Mouse (Mus musculus) heart, embryonic 10.5 days (tissue): Measurements from ENCODE around the gene Dlat. TPM values are rescaled to one million over a fixed set of nuclear protein-coding genes. Genes with fewer than 3 reads are reported as not detected.
A peak's percentile ranks its signal among the peaks of the same experiment; 100 is the strongest.

Experiments
- DNase-seq: peaks from one replicate; pipeline ENCODE4 v3.0.0-alpha.2; 2017; ENCODE audit warnings: low spot score
- H3K27ac ChIP-seq: fragments of 300-500 bp; sonication (generic); 2 replicates; pipeline ENCODE4 v1.5.1; 2016; ENCODE audit warnings: mild to moderate bottlenecking
- H3K27me3 ChIP-seq: fragments of 300-500 bp; sonication (generic); 2 replicates; pipeline ENCODE4 v1.6.1; 2016; ENCODE audit warnings: mild to moderate bottlenecking; ENCODE audit not compliant: poor library complexity, insufficient read depth, severe bottlenecking
- H3K36me3 ChIP-seq: fragments of 300-500 bp; sonication (generic); 2 replicates; pipeline ENCODE4 v1.6.1; 2016; ENCODE audit warnings: mild to moderate bottlenecking, moderate library complexity
- H3K4me1 ChIP-seq: fragments of 300-500 bp; sonication (generic); 2 replicates; pipeline ENCODE4 v1.6.1; 2016; ENCODE audit warnings: mild to moderate bottlenecking
- H3K4me3 ChIP-seq: fragments of 300-500 bp; sonication (generic); 2 replicates; pipeline ENCODE4 v1.5.1; 2016; ENCODE audit warnings: mild to moderate bottlenecking, moderate library complexity
- H3K9me3 ChIP-seq: fragments of 300-500 bp; sonication (generic); 2 replicates; pipeline ENCODE4 v1.6.1; 2016; ENCODE audit warnings: mild to moderate bottlenecking, moderate library complexity
- WGBS: fragments of 180-500 bp; shearing (Covaris S2); methylation state at CpG from one replicate; pipeline ENCODE4 v1.1.7; 2016; 5-methylcytosine and 5-hydroxymethylcytosine counted together
- polyA plus RNA-seq: library from polyadenylated mRNA; unstranded; fragments of >200 nt; fragmentation: Nextera tagmentation; extraction: Ambion mirVana; gene quantifications from 2 replicates; pipeline ENCODE4 v1.2.1, GENCODE M21; 2016

Dlat gene
- polyA plus RNA-seq: 105 and 151 TPM in 2 replicates

DNA sequence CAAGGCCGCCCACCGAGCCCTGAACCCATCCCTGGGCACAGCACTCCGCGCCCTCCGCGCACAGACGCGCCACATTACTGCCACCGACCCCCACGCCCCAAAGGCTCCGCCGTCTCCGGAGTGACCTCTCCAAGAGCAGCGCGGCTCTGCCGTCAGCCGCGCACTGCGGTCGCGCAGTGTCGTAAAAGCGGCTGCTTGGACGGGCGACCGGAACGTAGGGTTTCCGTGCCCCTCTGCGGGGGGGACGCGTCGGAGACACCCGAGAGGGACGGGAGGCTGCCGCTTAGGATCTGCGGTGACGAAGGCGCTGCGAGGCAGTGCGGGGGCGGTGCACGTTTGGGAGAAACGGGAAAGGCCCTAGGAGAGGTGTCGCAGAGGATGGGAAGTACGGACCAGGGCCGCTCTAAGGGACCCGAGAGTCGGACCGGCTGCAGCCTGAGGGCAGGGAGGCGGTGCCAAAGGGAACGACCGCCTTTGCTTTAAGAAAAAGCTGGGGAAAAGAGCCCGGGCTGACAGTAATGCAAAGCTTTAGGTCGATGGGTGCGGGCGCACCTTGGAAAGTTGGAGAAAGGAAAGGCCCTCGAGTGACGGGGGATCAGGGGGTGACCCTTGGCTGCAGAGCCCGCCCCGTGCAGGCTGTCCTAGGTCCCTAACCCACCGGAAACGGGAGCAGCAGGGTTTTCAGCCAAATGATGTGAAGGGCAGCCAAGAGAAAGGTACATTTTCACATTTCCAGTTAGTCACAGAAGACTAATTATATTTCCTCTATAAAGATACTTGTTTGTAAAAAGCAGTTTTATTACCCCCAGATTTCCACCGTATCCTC is at the start of gene Dlat:
Dlat (minus strand) TSS at position 389 of the 826 bp plus-strand sequence.
- peak within 1 kb of the TSS; percentile 77 for H3K4me3 ChIP-seq

DNA sequence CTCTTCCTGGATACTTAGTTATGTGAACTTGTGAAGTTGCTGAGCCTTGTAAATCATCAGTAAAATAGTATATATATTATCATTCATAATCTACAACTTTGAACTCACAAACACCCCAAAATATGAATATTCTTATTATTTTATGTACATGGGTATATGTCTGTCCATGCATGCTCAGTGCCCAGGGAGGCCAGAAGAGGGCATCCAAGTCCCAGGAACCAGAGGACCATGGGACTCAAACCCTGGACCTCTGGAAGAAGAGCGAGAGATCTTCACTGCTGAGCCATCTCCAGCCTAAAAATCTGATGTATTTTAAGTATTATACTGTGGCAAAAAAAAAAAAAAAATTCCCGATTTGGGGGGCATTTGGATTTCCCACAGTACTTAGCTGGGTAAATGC is 49.5 kb upstream of the Dlat start:
- 19% methylated on average over 2 of the region's 2 CpGs for WGBS
- DNase-seq: no peak

More for the DNA sequence above, at the start of gene Dlat:
- Histone ChIP-seq H3K36me3 (peaks cover 31% of the 10 kb centered on the region), H3K27me3 (no peaks in the 10 kb centered on the region), H3K9me3 (no peaks in the 10 kb centered on the region), H3K27ac (peak within 1 kb of the TSS; percentile 97), H3K4me1 (peaks cover 14% of the 10 kb centered on the region)
- DNase-seq: peak; percentile 93
- WGBS: under 1% methylated on average over 63 of the region's 63 CpGs

DNA sequence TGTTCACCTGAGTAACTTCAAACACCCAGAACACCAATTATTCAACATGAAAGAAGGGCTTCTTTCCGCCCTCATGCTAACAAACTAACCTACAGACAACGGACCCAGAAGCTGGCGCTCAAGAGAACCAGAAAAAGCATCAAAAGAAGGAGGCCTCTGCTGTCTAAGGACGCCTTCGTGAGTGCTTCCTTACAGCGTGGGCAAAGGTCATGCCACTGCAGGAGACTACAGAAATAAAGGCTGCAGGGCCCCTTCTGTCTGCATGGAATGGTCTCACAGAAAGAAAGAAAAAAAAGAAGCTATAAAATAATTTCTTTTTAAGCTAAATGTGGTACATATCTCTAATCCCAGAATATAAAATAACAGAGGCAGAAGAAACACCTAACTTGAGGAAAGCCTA is 45.3 kb upstream of the Dlat start:
- peaks cover 13% of the 10 kb centered on the region; the same call in 1 of the 2 replicates for H3K27me3 ChIP-seq
- peaks cover 10% of the 10 kb centered on the region; the same call in 1 of the 2 replicates for H3K4me1 ChIP-seq
- no peak overlapping the region for H3K4me3 ChIP-seq
- DNase-seq: no peak
- H3K36me3 ChIP-seq: no peaks in the 10 kb centered on the region
- no peak overlapping the region for H3K27ac ChIP-seq
- H3K9me3 ChIP-seq: no peaks in the 10 kb centered on the region
- WGBS: 65% methylated on average over 6 of the region's 6 CpGs

More for the DNA sequence above, 49.5 kb upstream of the Dlat start:
- Histone ChIP-seq H3K4me1 (peaks cover 3% of the 10 kb centered on the region; the same call in 1 of the 2 replicates), H3K27ac (no peak overlapping the region), H3K9me3 (no peaks in the 10 kb centered on the region), H3K27me3 (no peaks in the 10 kb centered on the region), H3K4me3 (no peak overlapping the region), H3K36me3 (0 out of 2 replicates have a peak, but pooled peaks cover 2% of the 10 kb centered on the region)

DNA sequence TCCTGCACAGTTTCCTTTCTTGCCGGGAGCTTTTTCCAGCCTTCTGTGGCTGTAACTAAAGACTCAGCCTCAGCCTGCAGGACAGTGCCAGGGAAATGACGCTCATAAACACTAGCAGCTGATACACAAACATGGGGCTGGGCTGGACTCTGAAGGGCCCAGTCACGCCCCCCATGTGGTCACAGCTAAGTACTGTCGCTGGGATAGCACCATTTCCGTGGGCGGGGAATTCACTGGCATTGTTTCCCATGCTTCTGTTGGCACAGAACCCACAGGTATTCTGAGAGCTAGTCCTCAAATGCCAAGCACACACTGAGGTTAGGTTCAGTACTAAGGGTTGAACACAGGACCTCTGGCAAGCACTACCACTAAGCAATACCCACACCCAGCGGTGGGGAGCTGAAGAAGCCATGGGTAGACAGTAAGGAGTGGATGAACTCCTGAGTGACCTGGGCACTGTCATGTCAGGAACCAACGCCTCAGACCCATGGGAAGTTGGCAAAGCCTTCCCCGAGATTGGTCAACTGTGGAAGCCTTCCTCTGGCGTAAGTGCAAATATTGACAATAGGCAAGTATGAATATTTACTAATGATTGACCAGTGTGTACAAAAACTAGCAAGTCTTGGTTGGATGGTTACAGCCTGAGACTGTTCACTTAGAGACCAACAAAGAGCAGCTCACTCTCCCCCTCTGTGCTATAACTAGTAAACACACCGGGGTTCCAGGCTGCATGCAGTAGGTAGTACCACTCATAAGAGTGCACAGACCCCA is 41.5 kb upstream of the Dlat start:
- 57% methylated on average over 11 of the region's 11 CpGs for WGBS
- peaks cover 28% of the 10 kb centered on the region for H3K27me3 ChIP-seq
- no peak for DNase-seq
- H3K36me3 ChIP-seq: no peaks in the 10 kb centered on the region
- no peak overlapping the region for H3K4me3 ChIP-seq
- H3K9me3 ChIP-seq: no peaks in the 10 kb centered on the region
- H3K4me1 ChIP-seq: peaks cover 33% of the 10 kb centered on the region
- H3K27ac ChIP-seq: no peak overlapping the region

DNA sequence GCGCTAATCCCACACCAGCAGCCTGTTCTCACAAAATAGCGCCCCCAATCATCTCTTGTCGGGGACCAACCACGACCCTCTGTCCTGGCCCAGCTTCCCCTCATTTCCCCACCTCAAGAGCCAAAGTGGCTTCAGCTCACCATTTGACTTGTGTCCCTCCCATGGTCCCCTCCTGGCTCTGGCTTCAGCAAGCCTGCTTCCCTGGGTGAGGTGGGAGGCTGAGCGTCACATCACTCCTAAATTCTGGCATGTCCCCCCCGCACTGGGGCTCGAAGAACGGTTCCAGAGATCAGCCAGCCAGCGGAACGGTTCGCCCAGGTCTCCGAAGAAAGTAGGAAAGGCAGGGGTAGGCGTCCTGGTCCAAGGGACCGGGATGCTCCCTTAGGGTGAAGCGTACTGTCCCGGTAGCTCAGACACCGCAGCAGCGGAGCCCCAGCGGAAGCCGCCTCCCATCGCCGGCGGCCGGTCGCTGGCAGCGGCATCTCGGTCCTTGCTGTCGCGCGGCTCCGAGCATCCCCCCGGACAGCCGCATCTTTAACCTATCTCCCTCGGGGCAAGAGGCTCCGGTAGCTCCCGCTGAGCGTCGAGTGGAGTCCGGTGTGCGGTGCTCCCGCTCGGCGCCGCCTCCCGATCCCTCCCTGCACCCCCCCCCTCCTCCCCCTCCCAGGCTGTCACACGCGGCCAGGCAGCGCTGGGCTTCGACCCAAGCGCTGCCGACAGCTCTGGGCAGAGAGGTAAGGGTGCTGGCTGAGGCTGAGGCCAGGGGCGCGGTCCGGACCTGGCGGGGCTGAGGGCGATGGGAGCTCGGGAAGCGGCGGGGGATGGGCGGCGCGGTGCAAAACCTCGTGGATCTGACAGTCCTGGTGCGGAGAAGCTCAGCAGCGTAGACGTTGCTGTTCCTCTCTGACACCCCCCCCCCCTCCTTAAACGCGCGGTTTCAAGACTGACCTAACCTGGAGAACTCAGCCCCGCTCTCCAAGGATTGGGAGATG is 39.1 kb upstream of the Dlat start:
- Histone ChIP-seq H3K27me3 (peaks cover 28% of the 10 kb centered on the region), H3K4me3 (peak overlapping the region; percentile 71), H3K36me3 (no peaks in the 10 kb centered on the region), H3K4me1 (peaks cover 31% of the 10 kb centered on the region), H3K27ac (peak overlapping the region; percentile 75), H3K9me3 (no peaks in the 10 kb centered on the region)
- no peak for DNase-seq
- 1% methylated on average over 67 of the region's 70 CpGs for WGBS

DNA sequence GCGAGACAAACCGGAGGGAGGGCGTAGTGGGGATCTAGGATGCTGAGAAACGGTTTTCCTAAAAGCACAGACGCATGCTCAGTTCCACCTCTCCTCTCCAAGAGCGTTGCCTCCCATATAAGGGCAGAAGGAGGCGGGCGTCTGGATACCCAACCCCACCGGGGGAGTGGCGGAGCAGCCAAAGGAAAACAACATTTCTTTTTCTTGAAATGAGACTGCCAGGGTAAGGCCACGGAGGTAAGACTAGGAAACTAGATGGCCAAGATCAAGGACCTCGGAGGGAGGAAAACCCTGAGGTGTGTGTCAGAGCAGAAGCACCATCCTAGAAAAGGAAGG is 38.1 kb upstream of the Dlat start:
- peaks cover 28% of the 10 kb centered on the region for H3K27me3 ChIP-seq
- peak; percentile 84 for DNase-seq
- peaks cover 36% of the 10 kb centered on the region for H3K4me1 ChIP-seq
- peak overlapping the region; percentile 77 for H3K27ac ChIP-seq
- 0% methylated on average over 12 of the region's 12 CpGs for WGBS
- H3K9me3 ChIP-seq: no peaks in the 10 kb centered on the region
- no peaks in the 10 kb centered on the region for H3K36me3 ChIP-seq
- H3K4me3 ChIP-seq: peak overlapping the region; percentile 71

DNA sequence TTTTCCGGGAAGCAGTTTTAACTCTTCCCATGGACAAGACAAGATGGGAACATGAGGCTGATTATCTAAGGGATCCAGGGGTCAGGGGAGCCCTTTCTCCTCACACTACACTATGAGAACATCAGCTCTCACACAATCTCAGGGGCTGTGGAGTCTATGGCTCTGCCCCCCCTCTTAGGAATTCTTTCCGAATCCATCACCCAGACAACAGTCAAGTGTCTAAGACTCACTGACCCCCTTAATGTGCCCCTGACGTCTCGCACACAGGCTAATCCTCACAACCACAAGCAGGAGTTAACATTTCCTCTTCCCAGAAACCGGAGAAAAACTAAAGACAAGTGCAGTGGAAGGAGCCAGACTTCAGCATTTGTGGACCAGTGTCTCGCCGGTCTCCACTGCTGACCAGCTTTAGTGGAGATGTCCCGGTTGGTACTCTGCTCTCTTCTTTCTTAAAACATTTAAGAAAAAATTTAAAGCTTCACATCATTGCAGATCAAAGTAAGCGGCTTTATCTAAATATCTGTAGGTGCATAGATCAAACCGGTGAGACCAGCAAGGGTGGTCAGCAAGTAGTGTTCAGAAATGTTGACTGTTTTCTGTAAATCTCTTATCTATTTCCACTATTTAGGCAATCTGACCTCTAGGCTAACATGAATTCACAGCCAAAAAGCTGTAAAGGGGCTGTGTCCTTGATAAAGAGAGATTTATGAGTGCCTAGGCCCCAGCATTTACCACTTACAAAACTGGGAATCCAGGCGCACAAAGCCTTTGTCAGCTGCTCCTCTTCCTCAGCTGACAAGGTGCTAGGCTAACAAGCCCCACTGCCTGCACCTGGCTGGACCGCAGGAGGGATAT is 37.5 kb upstream of the Dlat start:
- Histone ChIP-seq H3K9me3 (no peaks in the 10 kb centered on the region), H3K36me3 (no peaks in the 10 kb centered on the region), H3K4me1 (peaks cover 38% of the 10 kb centered on the region), H3K27me3 (peaks cover 28% of the 10 kb centered on the region), H3K4me3 (peak overlapping the region; percentile 71), H3K27ac (peak overlapping the region; percentile 77)
- DNase-seq: no peak
- 56% methylated on average over 12 of the region's 12 CpGs for WGBS

DNA sequence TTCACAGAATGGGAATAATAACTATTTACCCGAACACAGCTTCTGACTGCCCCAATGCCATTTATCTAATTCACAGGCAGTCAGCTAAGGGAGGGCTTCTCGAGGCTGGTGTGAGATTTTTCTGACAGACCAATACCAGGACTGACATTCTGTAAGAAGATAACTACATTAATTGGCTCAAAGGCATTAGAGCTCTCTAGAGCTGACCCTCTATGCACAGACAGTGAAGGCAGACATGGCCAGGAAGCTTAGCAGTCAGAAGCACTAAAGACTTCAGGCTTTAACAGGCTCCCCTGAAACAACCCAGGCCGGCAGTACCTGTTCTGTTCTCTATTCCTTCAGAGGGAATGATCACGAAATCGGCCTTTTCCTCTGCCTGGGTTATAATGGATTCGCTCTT is 35.6 kb upstream of the Dlat start:
- H3K36me3 ChIP-seq: no peaks in the 10 kb centered on the region
- DNase-seq: no peak
- peaks cover 31% of the 10 kb centered on the region for H3K4me1 ChIP-seq
- H3K27me3 ChIP-seq: peaks cover 17% of the 10 kb centered on the region
- no peak overlapping the region for H3K27ac ChIP-seq
- H3K4me3 ChIP-seq: no peak overlapping the region
- no peaks in the 10 kb centered on the region for H3K9me3 ChIP-seq
- 76% methylated on average over 6 of the region's 6 CpGs for WGBS

DNA sequence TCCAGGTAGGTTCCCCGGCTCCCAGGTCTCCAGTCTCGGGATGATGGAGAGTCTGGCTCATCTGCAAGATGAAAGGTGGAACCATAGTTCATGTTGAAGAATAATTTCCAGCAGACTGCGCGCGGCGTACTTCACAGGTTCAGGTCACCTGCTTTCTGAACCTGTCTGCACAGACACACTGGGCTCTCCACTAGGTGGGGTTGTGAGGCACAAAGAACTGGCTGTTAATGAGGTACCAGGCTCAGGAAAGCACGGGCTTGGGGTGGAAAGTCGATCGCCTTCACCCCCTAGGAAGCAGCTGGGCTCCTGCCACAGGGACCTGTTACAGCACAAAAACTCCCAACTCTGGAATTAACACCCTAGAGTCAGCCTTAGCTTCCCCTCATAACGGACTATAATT is 34.1 kb upstream of the Dlat start:
- 15% methylated on average over 10 of the region's 10 CpGs for WGBS
- H3K36me3 ChIP-seq: 0 out of 2 replicates have a peak, but pooled peaks cover 3% of the 10 kb centered on the region

DNA sequence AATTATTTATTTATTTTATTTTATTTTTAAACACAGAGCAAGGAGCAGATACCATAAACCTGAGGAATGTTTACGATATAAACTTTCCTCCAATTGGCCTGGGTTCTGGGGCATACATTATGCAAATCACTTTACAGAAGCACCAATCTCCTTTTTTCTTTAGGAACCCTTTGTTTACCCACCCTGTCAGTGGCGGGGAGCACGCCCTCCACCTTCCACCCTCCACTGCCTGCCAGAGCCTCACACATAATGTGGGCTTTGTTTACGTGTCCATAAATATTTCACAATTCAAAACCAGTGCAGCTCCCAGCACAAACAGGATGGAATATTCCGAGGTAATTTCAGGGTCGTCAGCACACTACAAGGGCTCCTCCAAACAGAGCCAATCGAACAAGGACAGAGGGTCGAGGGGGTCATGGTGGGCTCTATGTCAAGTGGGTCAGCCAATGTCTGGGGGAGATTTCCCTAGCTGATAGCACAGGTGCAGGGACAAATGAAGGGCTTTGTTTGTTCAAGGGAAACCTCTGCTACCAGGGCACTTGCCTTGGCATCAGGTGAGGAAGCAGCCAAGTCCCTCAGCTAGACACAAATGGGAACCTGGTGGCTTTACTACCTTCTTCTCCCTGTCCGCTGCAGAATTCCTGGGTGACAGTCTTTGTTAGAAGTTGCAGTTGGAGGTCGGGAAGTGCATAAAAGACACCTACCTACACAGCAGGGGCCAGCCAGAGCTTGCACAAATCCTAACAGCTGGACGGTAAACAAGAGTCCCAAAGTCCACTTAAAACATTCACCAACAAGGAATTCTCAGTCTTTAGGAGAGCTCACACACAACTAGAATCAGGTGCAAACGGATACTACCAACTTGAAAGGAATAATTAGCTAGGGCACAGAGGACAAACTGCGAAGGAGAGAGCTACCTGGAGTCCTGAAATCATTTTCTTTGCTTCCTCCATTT is 33.3 kb upstream of the Dlat start:
- 0 out of 2 replicates have a peak, but pooled peaks cover 3% of the 10 kb centered on the region for H3K36me3 ChIP-seq
- H3K27me3 ChIP-seq: no peaks in the 10 kb centered on the region
- no peak for DNase-seq
- H3K4me1 ChIP-seq: peaks cover 15% of the 10 kb centered on the region
- 26% methylated on average over 13 of the region's 13 CpGs for WGBS
- no peak overlapping the region for H3K27ac ChIP-seq
- no peaks in the 10 kb centered on the region for H3K9me3 ChIP-seq
- no peak overlapping the region; the same call in 1 of the 2 replicates for H3K4me3 ChIP-seq

More for the DNA sequence above, 34.1 kb upstream of the Dlat start:
- Histone ChIP-seq H3K4me1 (peaks cover 22% of the 10 kb centered on the region), H3K27ac (no peak overlapping the region), H3K9me3 (no peaks in the 10 kb centered on the region), H3K4me3 (no peak overlapping the region; the same call in 1 of the 2 replicates), H3K27me3 (peaks cover 2% of the 10 kb centered on the region; the same call in 1 of the 2 replicates)
- DNase-seq: no peak
